Mouse (Mus musculus): ENCODE measurements around the gene Il2. TPM values are rescaled to one million over a fixed set of nuclear protein-coding genes. Genes with fewer than 3 reads are reported as not detected.

The Il2 gene
- not detected in 4 replicates for total RNA-seq (2023; ENCODE audit: inconsistent age)

DNA sequence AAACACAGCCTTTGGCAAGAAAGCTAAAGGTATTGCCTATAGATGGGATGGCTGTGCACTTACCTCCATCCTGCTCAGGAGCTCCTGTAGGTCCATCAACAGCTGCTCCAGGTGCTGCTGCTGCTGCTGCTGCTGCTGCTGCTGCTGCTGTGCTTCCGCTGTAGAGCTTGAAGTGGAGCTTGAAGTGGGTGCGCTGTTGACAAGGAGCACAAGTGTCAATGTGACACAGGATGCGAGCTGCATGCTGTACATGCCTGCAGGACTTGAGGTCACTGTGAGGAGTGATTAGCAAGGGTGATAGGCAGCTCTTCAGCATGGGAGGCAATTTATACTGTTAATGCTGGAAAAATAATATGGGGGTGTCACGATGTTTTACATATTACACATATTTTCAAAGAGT, at the start of gene Il2:
Gene Il2, minus strand, starts transcription at position 305 of the 400 bp plus-strand sequence.

Other genes starting within 250 kb of the Il2 start
- gene Adad1, start 62.4 kb downstream of the Il2 start, total RNA-seq (2023; ENCODE audit: inconsistent age) = not detected in 4 replicates
- not detected in 4 replicates for gene Il21, start 106.7 kb upstream of the Il2 start, total RNA-seq (2023; ENCODE audit: inconsistent age)
- 0.63 to 2.0 TPM (median 1.5 TPM) in 4 replicates for gene Bbs12, start 186.6 kb upstream of the Il2 start, total RNA-seq (2023; ENCODE audit: inconsistent age)
- gene Cetn4, start 186.7 kb upstream of the Il2 start, total RNA-seq (2023; ENCODE audit: inconsistent age) = 0.51 to 0.87 TPM in 2 of 4 replicates, not detected in the others
- not detected in 4 replicates for gene Fgf2, start 222.4 kb upstream of the Il2 start, total RNA-seq (2023; ENCODE audit: inconsistent age)

Data from B cell, adult (primary cell).